Mouse (Mus musculus): ENCODE measurements around the gene Qrfp.

Qrfp gene

GRCm38 (mm10) chr2:31770781-31771441 is 39.5 kb downstream of the Qrfp start:
- DNase-seq (ENCODE audit: low spot score in 2 of 2), result no peak

- no peak for DNase-seq (ENCODE audit: low spot score in 2 of 2)
Observed at GRCm38 (mm10) chr2:31769631-31770111, 40.7 kb downstream of the Qrfp start.

GRCm38 (mm10) chr2:31769115-31769514 is 41.3 kb downstream of the Qrfp start:
- DNase-seq (ENCODE audit: low spot score in 2 of 2), result no peak

GRCm38 (mm10) chr2:31767815-31768214 is 42.6 kb downstream of the Qrfp start:
- no peak for DNase-seq (ENCODE audit: low spot score in 2 of 2)

GRCm38 (mm10) chr2:31767104-31767503 is 43.3 kb downstream of the Qrfp start:
- no peak for DNase-seq (ENCODE audit: low spot score in 2 of 2)

GRCm38 (mm10) chr2:31763271-31763670 is 47.1 kb downstream of the Qrfp start:
- no peak for DNase-seq (ENCODE audit: low spot score in 2 of 2)

- no peak for DNase-seq (ENCODE audit: low spot score in 2 of 2)
Observed at GRCm38 (mm10) chr2:31762853-31763252, 47.5 kb downstream of the Qrfp start.

GRCm38 (mm10) chr2:31762155-31762554 is 48.2 kb downstream of the Qrfp start:
- no peak for DNase-seq (ENCODE audit: low spot score in 2 of 2)

GRCm38 (mm10) chr2:31761585-31761984 is 48.8 kb downstream of the Qrfp start:
- no peak for DNase-seq (ENCODE audit: low spot score in 2 of 2)

- no peak for DNase-seq (ENCODE audit: low spot score in 2 of 2)
Observed at GRCm38 (mm10) chr2:31761115-31761531, 49.3 kb downstream of the Qrfp start.

GRCm38 (mm10) chr2:31760486-31760885 is 49.9 kb downstream of the Qrfp start:
- no peak for DNase-seq (ENCODE audit: low spot score in 2 of 2)

GRCm38 (mm10) chr2:31759751-31760460 is 50.5 kb downstream of the Qrfp start:
- DNase-seq (ENCODE audit: low spot score in 2 of 2), result no peak

- DNase-seq (ENCODE audit: low spot score in 2 of 2), result no peak
Observed at GRCm38 (mm10) chr2:31758966-31759365, 51.4 kb downstream of the Qrfp start.

- DNase-seq (ENCODE audit: low spot score in 2 of 2), result no peak
Observed at GRCm38 (mm10) chr2:31757472-31757871, 52.9 kb downstream of the Qrfp start.
